Mouse (Mus musculus): ENCODE data around the gene Olfr1307.

The Olfr1307 gene

GRCm38 (mm10) chr2:111949340-111949739 is at the start of gene Olfr1307:
Gene Olfr1307 (minus strand): TSS chr2:111949440.
- DNase-seq (ENCODE audit: low spot score in 2 of 2) = no peak

DNA sequence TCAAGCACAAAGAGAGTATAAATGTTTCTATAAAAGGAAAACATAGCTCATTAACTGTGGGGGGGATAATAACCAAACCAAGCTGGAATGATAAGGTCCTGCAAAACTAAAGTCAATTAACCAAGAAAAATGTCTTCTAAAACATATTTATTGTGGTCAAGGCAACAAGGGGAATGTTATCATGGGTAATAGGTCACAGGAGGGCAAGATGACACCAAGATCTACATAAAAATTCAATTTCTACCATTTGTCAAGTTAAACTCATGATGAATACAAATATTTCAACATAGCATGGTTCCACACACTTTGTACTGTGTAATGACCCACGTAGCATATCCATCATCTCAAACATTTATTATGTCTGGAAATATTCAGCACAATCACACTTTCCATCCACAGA is 40.9 kb upstream of the Olfr1307 start, which contains the start of gene Olfr1309:
TSS of gene Olfr1309 (minus strand) at position 101 of the 400 bp plus-strand sequence.
- DNase-seq (ENCODE audit: low spot score in 2 of 2) = no peak

GRCm38 (mm10) chr2:111964844-111965243 is 15.6 kb upstream of the Olfr1307 start, which contains the start of gene Olfr1308:
Gene Olfr1308 (minus strand): TSS chr2:111964944.
- no peak for DNase-seq (ENCODE audit: low spot score in 2 of 2)

DNA sequence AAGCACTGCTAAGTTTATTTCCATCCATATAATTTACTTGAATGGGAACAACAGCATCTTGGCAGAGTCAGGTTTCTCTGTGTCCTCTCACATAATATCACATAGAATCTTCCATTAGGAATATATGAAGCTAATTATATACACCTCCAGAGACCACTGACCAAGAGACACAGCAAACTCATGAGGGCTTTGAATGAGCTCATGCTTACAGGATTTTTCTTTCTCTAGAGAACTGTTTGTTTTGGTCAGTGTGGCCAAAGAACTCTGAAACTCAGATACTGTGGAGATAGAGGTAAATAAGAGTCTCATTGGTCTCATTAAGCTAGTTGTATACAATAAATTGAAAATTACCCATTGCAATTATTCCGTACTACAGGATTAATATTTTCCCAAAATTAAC is 33.1 kb downstream of the Olfr1307 start, which contains the start of gene Olfr1306:
TSS of gene Olfr1306 (minus strand) at position 101 of the 400 bp plus-strand sequence.
- DNase-seq (ENCODE audit: low spot score in 2 of 2) = no peak

All from urinary bladder, adult 18-20 months (tissue).